Mouse (Mus musculus): ENCODE data around the gene Trpm8. TPM values are rescaled to one million over a fixed set of nuclear protein-coding genes. Genes with fewer than 3 reads are reported as not detected.

The Trpm8 gene
- polyA plus RNA-seq, 1 experiment from 2014 or later, result not detected

DNA sequence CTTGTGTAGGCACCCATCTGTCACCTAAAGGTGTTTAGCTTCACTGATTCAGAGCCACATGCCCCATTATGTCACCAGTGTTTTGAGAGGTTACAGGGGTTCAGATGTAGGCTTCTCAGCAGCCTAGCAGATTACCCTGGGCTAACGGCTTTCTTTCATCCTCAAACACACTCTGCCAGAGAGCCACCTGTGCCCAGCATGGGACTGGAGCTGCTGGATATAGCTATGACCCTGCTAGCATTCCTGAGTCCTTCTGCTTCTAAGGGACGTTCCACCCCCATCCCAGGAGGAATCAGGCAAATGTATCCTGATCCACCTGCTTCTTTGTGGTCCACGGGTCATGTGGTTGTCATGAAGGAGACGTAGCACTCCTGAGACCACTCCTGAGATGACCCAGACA is 114.2 kb downstream of the Trpm8 start:
- no peak for ATAC-seq (ENCODE audit: insufficient number of reproducible peaks, low FRiP score)
- H3K36me3 ChIP-seq, result no peaks in the 10 kb centered on the region
- H3K4me2 ChIP-seq, result no peak overlapping the region
- no peaks in the 10 kb centered on the region for H3K27me3 ChIP-seq (replicated peaks)
- no peak overlapping the region for H3K27ac ChIP-seq (ENCODE audit: poor library complexity, severe bottlenecking)
- no peak overlapping the region for H3K4me3 ChIP-seq
- H3K9me3 ChIP-seq (replicated peaks), result no peaks in the 10 kb centered on the region
- H3K9ac ChIP-seq, result no peak overlapping the region
- H3K4me1 ChIP-seq (replicated peaks), result no peaks in the 10 kb centered on the region
- WGBS, result 65% methylated on average over 4 of the region's 4 CpGs

GRCm38 (mm10) chr1:88393321-88393720 is 115.9 kb downstream of the Trpm8 start:
- H3K4me1 ChIP-seq (replicated peaks), result no peaks in the 10 kb centered on the region
- ATAC-seq (ENCODE audit: insufficient number of reproducible peaks, low FRiP score), result no peak
- WGBS, result 79% methylated on average over 5 of the region's 5 CpGs

GRCm38 (mm10) chr1:88403378-88403777 is 125.9 kb downstream of the Trpm8 start:
- 50% methylated on average over 3 of the region's 3 CpGs for WGBS
- Histone ChIP-seq H3K27ac (ENCODE audit: poor library complexity, severe bottlenecking) (no peak overlapping the region), H3K4me3 (no peak overlapping the region), H3K36me3 (no peaks in the 10 kb centered on the region), H3K9ac (no peak overlapping the region), H3K4me2 (no peak overlapping the region), H3K4me1 (replicated peaks) (peaks cover 6% of the 10 kb centered on the region), H3K9me3 (replicated peaks) (no peaks in the 10 kb centered on the region), H3K27me3 (replicated peaks) (no peaks in the 10 kb centered on the region)
- no peak for ATAC-seq (ENCODE audit: insufficient number of reproducible peaks, low FRiP score)

More at GRCm38 (mm10) chr1:88393321-88393720, 115.9 kb downstream of the Trpm8 start:
- Histone ChIP-seq H3K27me3 (replicated peaks) (no peaks in the 10 kb centered on the region), H3K4me3 (no peak overlapping the region), H3K9me3 (replicated peaks) (no peaks in the 10 kb centered on the region), H3K9ac (no peak overlapping the region), H3K4me2 (no peak overlapping the region), H3K36me3 (no peaks in the 10 kb centered on the region), H3K27ac (ENCODE audit: poor library complexity, severe bottlenecking) (no peak overlapping the region)

DNA sequence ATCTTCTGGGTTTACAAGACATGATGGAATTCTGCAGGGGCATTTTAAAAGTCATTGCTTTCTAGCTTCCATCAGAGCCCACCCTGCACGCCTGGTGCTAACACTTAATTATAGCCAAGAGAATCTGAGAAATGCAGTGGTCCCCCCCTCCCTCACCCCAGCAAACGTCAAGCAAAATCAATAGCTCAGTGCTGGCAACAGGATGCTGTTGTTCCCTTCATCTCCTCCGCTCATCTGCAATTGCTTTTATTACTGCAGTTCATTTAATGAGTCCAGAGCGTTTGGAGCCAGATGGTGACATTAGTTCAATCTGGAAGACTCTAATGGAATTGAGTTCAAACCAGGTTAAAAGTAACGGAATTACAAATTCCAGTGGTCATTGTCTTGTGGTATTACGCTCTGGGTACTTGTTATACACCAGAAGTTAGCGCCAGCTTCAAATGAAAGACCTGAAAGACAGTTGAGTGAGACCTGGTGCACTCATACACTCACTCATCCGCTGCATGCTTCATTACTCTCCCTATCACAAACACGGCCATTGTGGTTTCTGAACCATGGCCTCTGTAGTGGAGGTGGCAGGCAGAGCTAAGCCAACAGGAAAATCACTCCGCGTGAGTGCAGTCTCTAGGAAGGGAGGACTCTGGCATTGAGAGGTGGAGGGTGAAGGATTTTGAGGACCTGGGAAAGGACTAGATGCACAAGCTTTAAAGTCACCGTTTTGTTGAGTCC is 128.8 kb downstream of the Trpm8 start:
- no peaks in the 10 kb centered on the region for H3K4me1 ChIP-seq (replicated peaks)
- H3K4me3 ChIP-seq, result no peak overlapping the region
- 71% methylated on average over 12 of the region's 12 CpGs for WGBS
- no peak overlapping the region for H3K9ac ChIP-seq
- no peak overlapping the region for H3K4me2 ChIP-seq
- ATAC-seq (ENCODE audit: insufficient number of reproducible peaks, low FRiP score), result no peak
- no peaks in the 10 kb centered on the region for H3K36me3 ChIP-seq
- H3K27ac ChIP-seq (ENCODE audit: poor library complexity, severe bottlenecking), result no peak overlapping the region
- H3K9me3 ChIP-seq (replicated peaks), result no peaks in the 10 kb centered on the region
- no peaks in the 10 kb centered on the region for H3K27me3 ChIP-seq (replicated peaks)

DNA sequence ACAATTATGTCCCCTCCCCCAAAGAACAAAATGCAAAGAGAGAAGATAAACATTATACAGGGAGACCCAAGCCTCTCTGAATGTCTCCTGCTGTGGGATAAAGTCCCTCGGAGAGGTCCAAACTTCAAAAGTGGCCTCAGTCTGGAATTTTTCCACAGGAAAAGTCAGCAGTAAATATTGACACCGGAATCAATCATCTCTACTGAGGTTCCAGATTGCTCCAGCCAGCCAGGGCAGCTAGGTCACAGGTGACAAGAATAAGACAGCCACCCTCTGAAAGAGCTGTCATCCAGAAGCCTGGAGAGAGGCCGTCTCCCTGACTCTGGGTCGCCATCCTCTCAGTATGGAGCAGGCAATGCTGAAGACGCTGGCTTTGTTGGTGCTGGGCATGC is 129.3 kb downstream of the Trpm8 start, which contains the start of gene Spp2:
Spp2 (plus strand) TSS at position 155 of the 392 bp plus-strand sequence.
- H3K9ac ChIP-seq, result no peak within 1 kb of the TSS
- 67% methylated on average over 5 of the region's 5 CpGs for WGBS
- no peaks in the 10 kb centered on the region for H3K27me3 ChIP-seq (replicated peaks)
- no peak within 1 kb of the TSS for H3K27ac ChIP-seq (ENCODE audit: poor library complexity, severe bottlenecking)
- H3K4me2 ChIP-seq, result no peak within 1 kb of the TSS
- no peaks in the 10 kb centered on the region for H3K36me3 ChIP-seq
- no peak within 1 kb of the TSS for H3K4me3 ChIP-seq
- no peak for ATAC-seq (ENCODE audit: insufficient number of reproducible peaks, low FRiP score)
- no peaks in the 10 kb centered on the region for H3K4me1 ChIP-seq (replicated peaks)
- no peaks in the 10 kb centered on the region for H3K9me3 ChIP-seq (replicated peaks)

DNA sequence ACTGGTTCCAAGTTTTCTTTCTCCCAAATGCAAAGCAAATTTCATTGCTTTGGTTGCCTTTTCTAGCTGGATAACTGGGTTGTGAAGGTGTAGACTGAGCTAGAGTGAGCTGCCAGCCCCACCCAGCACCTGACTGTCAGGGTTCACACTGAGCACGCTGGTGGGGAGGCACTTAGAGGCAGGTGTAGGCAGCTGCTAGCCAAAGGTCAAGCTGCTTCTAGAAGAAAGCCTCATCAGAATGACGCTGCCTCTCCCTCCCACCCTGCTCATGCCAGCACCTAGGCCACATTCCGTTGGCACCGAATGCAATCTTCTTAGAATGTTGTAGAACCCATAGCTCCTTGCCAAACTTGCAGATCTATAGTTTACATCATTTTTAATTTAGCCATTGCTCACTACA is 130.9 kb downstream of the Trpm8 start:
- WGBS, result 81% methylated on average over 4 of the region's 4 CpGs
- no peak for ATAC-seq (ENCODE audit: insufficient number of reproducible peaks, low FRiP score)
- Histone ChIP-seq H3K9ac (no peak overlapping the region), H3K9me3 (replicated peaks) (no peaks in the 10 kb centered on the region), H3K4me3 (no peak overlapping the region), H3K36me3 (no peaks in the 10 kb centered on the region), H3K4me1 (replicated peaks) (no peaks in the 10 kb centered on the region), H3K4me2 (no peak overlapping the region), H3K27ac (ENCODE audit: poor library complexity, severe bottlenecking) (no peak overlapping the region), H3K27me3 (replicated peaks) (no peaks in the 10 kb centered on the region)

DNA sequence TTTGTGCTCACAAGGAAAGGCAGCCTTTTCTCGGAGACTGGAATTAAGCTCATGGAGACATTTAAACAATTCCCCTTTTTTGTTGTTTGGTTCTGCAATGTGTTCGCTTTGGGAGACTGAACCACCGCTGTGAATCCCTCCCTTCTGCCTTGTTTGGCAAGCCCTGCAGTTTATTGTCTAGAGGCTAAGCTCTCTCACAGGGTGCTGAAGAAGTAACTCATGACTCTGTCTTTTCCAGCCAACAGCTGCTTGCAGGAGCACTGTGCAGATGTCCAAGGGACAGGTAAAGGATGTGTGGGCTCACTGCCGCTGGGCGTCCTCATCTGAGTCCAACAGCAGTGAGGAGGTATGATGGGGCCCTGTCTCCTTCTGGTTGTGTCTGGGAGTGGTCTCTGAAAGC is 134.6 kb downstream of the Trpm8 start:
- Histone ChIP-seq H3K9ac (no peak overlapping the region), H3K4me2 (no peak overlapping the region), H3K27ac (ENCODE audit: poor library complexity, severe bottlenecking) (no peak overlapping the region), H3K4me3 (no peak overlapping the region), H3K36me3 (no peaks in the 10 kb centered on the region), H3K9me3 (replicated peaks) (no peaks in the 10 kb centered on the region), H3K27me3 (replicated peaks) (no peaks in the 10 kb centered on the region), H3K4me1 (replicated peaks) (no peaks in the 10 kb centered on the region)
- WGBS, result 70% methylated on average over 5 of the region's 5 CpGs
- no peak for ATAC-seq (ENCODE audit: insufficient number of reproducible peaks, low FRiP score)

DNA sequence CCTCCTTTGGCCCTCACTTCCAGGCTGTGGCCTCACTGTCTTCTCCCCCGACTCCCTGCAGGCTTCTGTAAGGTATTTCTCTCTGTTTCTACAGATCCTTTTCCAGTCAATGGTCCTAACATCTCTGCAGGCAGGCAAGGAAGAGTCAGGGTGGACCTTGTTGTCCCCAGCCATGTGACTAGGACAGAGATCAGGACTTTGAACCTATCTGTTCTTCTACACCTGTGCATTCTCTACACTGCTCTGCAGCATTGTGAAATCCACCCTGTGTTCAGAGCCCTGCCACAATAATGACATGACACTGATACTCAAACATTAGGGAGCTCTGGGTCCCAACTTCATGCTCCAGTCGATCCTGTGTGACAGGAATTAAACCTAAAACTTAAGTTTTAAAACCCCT is 141.5 kb downstream of the Trpm8 start:
- Histone ChIP-seq H3K9ac (no peak overlapping the region), H3K9me3 (replicated peaks) (no peaks in the 10 kb centered on the region), H3K4me1 (replicated peaks) (no peaks in the 10 kb centered on the region), H3K27me3 (replicated peaks) (0 out of 2 replicates have a peak, but pooled peaks cover 4% of the 10 kb centered on the region), H3K4me2 (no peak overlapping the region), H3K27ac (ENCODE audit: poor library complexity, severe bottlenecking) (no peak overlapping the region), H3K36me3 (no peaks in the 10 kb centered on the region), H3K4me3 (no peak overlapping the region)
- ATAC-seq (ENCODE audit: insufficient number of reproducible peaks, low FRiP score), result no peak
- WGBS, result 63% methylated on average over 2 of the region's 2 CpGs

DNA sequence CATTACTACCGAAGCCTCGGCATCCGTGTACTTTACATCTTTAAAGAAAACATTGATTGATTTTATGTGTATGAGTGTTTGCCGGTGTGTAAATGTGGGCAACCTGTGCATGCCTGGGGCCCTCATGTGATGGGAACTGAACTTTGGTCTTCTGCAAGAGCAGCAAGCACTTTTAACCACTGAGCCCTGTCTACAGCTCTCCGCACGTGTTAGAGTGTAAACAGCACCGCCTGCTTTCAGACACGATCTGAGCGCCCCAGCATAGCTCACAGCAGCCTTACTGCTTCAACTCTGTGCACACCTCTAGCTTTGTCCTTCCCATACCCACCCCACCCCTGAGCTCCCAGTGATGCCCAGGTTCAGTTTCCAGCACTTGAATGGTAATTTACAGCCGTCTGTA is 144.6 kb downstream of the Trpm8 start:
- Histone ChIP-seq H3K4me3 (no peak overlapping the region), H3K27me3 (replicated peaks) (peaks cover 8% of the 10 kb centered on the region; the same call in 1 of the 2 replicates), H3K4me2 (no peak overlapping the region), H3K9me3 (replicated peaks) (no peaks in the 10 kb centered on the region), H3K27ac (ENCODE audit: poor library complexity, severe bottlenecking) (no peak overlapping the region), H3K4me1 (replicated peaks) (no peaks in the 10 kb centered on the region), H3K36me3 (no peaks in the 10 kb centered on the region), H3K9ac (no peak overlapping the region)
- ATAC-seq (ENCODE audit: insufficient number of reproducible peaks, low FRiP score), result no peak
- WGBS, result 80% methylated on average over 10 of the region's 10 CpGs

DNA sequence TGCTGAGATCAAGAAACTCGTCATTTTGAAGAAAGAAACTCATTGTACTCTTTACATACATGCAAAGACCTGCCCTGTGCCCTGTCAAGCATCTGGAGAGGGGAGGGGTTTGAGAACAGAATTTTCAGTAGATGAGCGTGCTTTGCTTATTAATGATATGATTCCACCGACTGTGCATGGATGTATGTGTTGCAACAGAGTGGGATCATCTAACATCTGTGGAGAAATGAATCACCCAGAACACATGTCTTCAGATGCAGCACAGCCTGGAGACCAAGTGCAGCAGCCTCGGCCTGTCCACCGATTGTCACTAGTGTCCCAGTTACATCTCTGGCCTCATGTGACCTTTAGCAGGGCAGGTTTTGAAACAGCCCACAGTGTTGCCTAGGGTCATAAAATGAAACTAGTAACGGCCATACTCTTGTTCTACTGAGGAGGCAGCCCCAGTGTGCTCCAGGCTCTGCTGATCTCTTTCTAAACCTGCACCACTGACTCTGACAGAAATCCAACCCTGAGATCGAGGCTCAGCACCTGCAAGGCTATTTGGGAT is 145.5 kb downstream of the Trpm8 start:
- Histone ChIP-seq H3K27me3 (replicated peaks) (peaks cover 8% of the 10 kb centered on the region; the same call in 1 of the 2 replicates), H3K9me3 (replicated peaks) (no peaks in the 10 kb centered on the region), H3K4me2 (no peak overlapping the region), H3K9ac (no peak overlapping the region), H3K27ac (ENCODE audit: poor library complexity, severe bottlenecking) (no peak overlapping the region), H3K36me3 (no peaks in the 10 kb centered on the region), H3K4me1 (replicated peaks) (no peaks in the 10 kb centered on the region), H3K4me3 (no peak overlapping the region)
- ATAC-seq (ENCODE audit: insufficient number of reproducible peaks, low FRiP score), result no peak
- WGBS, result 74% methylated on average over 7 of the region's 7 CpGs

DNA sequence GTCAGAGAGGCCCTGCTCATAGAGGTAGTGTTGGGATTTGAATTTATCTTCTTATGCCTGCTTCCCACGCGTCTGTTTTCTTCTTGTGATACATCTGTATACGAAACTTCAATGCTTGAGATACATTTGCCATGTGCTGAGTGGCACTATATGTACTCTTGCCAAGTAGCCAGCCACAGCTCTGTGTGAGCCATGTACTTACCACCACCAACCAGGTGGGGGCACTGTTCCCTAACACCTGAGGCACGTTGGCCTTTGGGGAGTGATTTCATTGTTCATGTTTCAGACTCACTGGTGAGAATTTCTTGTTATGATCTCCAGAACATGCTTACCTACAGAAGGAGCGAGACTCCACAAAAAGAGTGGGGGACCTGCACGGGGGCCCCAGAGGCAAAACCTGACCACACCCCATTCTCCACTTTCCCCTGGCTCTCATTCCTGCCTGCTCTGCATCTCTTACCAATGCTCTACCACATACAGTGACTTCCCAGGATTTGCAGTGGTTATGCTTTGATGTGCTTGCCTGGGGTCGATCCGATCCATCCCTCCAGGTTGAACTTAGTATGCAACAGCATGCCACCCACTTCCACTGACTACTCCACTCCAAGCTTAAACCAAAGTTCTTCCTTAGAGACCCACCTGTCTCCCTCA is 147.3 kb downstream of the Trpm8 start:
- Histone ChIP-seq H3K9ac (no peak overlapping the region), H3K27ac (ENCODE audit: poor library complexity, severe bottlenecking) (no peak overlapping the region), H3K27me3 (replicated peaks) (peaks cover 13% of the 10 kb centered on the region; the same call in 1 of the 2 replicates), H3K4me3 (no peak overlapping the region), H3K36me3 (no peaks in the 10 kb centered on the region), H3K4me2 (no peak overlapping the region), H3K9me3 (replicated peaks) (no peaks in the 10 kb centered on the region), H3K4me1 (replicated peaks) (peaks cover 5% of the 10 kb centered on the region; the same call in 1 of the 2 replicates)
- ATAC-seq (ENCODE audit: insufficient number of reproducible peaks, low FRiP score), result no peak
- WGBS, result 24% methylated on average over 8 of the region's 8 CpGs
